Mouse (Mus musculus): ENCODE data around the gene Vcpkmt. TPM values are rescaled to one million over a fixed set of nuclear protein-coding genes. Genes with fewer than 3 reads are reported as not detected.

Vcpkmt gene
- total and polyA plus RNA-seq, 3 experiments, result 18.8 to 43.1 TPM; not detected in 1

- Histone ChIP-seq H3K79me2 (ENCODE audit: control insufficient read depth, insufficient read depth, low read length, poor library complexity) (no peaks in the 10 kb centered on the region), H3K4me3 (ENCODE audit: control insufficient read depth in 1 of 2, insufficient read depth in 1 of 2, low read depth in 2 of 2, low read length in 2 of 2) (no peak overlapping the region), H3K4me1 (ENCODE audit: control insufficient read depth in 1 of 2, insufficient read depth in 2 of 2, low read length in 2 of 2) (peaks cover 9 to 27% of the 10 kb centered on the region in 2 experiments), H3K36me3 (ENCODE audit: control insufficient read depth in 1 of 2, insufficient read depth in 2 of 2, low read length in 2 of 2) (peaks cover 0 to 21% of the 10 kb centered on the region in 2 experiments; a peak in 2 of 4 replicates), H3K27me3 (ENCODE audit: control insufficient read depth in 1 of 2, insufficient read depth in 2 of 2, low read length in 2 of 2) (no peaks in the 10 kb centered on the region), H3K9me3 (replicated peaks; ENCODE audit: insufficient read depth, low read length) (no peaks in the 10 kb centered on the region), H3K27ac (ENCODE audit: control insufficient read depth, low read depth, low read length) (no peak overlapping the region), H3K9ac (ENCODE audit: control insufficient read depth, low read depth, low read length, poor library complexity, severe bottlenecking) (no peak overlapping the region)
- DNase-seq (ENCODE audit: low read depth, low spot score), result no peak
- TF ChIP-seq CTCF (IDR thresholded peaks at IDR 0.05 in 2 of 3, conservative IDR thresholded peaks at IDR 0.05 in 1 of 3; ENCODE audit: control insufficient read depth in 1 of 3, insufficient read depth in 1 of 3, low read depth in 2 of 3, low read length in 3 of 3, poor library complexity in 1 of 3, severe bottlenecking in 1 of 3) (no peak), ZC3H11A (IDR thresholded peaks at IDR 0.05; ENCODE audit: low read depth, low read length) (no peak), MYB (IDR thresholded peaks at IDR 0.05; ENCODE audit: low read depth, low read length) (no peak), RCOR1 (IDR thresholded peaks at IDR 0.05; ENCODE audit: low read depth, low read length) (no peak), MAZ (IDR thresholded peaks at IDR 0.05; ENCODE audit: low read depth, low read length) (no peak), ZKSCAN1 (IDR thresholded peaks at IDR 0.05; ENCODE audit: low read depth, low read length) (no peak), HCFC1 (IDR thresholded peaks at IDR 0.05; ENCODE audit: low read depth, low read length) (no peak), CHD1 (IDR thresholded peaks at IDR 0.05; ENCODE audit: low read depth, low read length) (no peak), USF2 (IDR thresholded peaks at IDR 0.05; ENCODE audit: borderline replicate concordance in 1 of 2, insufficient read depth in 1 of 2, low read depth in 1 of 2, low read length in 2 of 2) (no peak), JUND (IDR thresholded peaks at IDR 0.05; ENCODE audit: low read depth, low read length) (no peak), MAX (IDR thresholded peaks at IDR 0.05; ENCODE audit: low read length) (no peak), TCF12 (IDR thresholded peaks at IDR 0.05; ENCODE audit: low read depth, low read length) (no peak), GATA1 (IDR thresholded peaks at IDR 0.05; ENCODE audit: low read depth, low read length) (no peak)
Observed at GRCm38 (mm10) chr12:69544994-69545393, 37.8 kb downstream of the Vcpkmt start.

GRCm38 (mm10) chr12:69544562-69544961 is 38.3 kb downstream of the Vcpkmt start:
- no peak for DNase-seq (ENCODE audit: low read depth, low spot score)
- no peaks in the 10 kb centered on the region for H3K79me2 ChIP-seq (ENCODE audit: control insufficient read depth, insufficient read depth, low read length, poor library complexity)
- H3K4me1 ChIP-seq (ENCODE audit: control insufficient read depth in 1 of 2, insufficient read depth in 2 of 2, low read length in 2 of 2), result peaks cover 11 to 30% of the 10 kb centered on the region in 2 experiments
- TF ChIP-seq USF1 (IDR thresholded peaks at IDR 0.05; ENCODE audit: low read depth, low read length), result no peak
- no peak overlapping the region for H3K4me3 ChIP-seq (ENCODE audit: control insufficient read depth in 1 of 2, insufficient read depth in 1 of 2, low read depth in 2 of 2, low read length in 2 of 2)
- H3K9me3 ChIP-seq (replicated peaks; ENCODE audit: insufficient read depth, low read length), result no peaks in the 10 kb centered on the region
- H3K27ac ChIP-seq (ENCODE audit: control insufficient read depth, low read depth, low read length), result no peak overlapping the region
- peaks cover 0 to 25% of the 10 kb centered on the region in 2 experiments; a peak in 2 of 4 replicates for H3K36me3 ChIP-seq (ENCODE audit: control insufficient read depth in 1 of 2, insufficient read depth in 2 of 2, low read length in 2 of 2)
- no peak overlapping the region for H3K9ac ChIP-seq (ENCODE audit: control insufficient read depth, low read depth, low read length, poor library complexity, severe bottlenecking)
- H3K27me3 ChIP-seq (ENCODE audit: control insufficient read depth in 1 of 2, insufficient read depth in 2 of 2, low read length in 2 of 2), result no peaks in the 10 kb centered on the region

GRCm38 (mm10) chr12:69542376-69542775 is 40.5 kb downstream of the Vcpkmt start:
- no peak for DNase-seq (ENCODE audit: low read depth, low spot score)
- TF ChIP-seq MAFK (IDR thresholded peaks at IDR 0.05; ENCODE audit: borderline replicate concordance, low read depth, low read length) (no peak), CHD1 (IDR thresholded peaks at IDR 0.05; ENCODE audit: low read depth, low read length) (no peak), CHD2 (IDR thresholded peaks at IDR 0.05; ENCODE audit: low read length) (no peak), ETS1 (IDR thresholded peaks at IDR 0.05; ENCODE audit: low read depth, low read length) (no peak), ZMIZ1 (IDR thresholded peaks at IDR 0.05; ENCODE audit: low read depth, low read length) (no peak), POLR2AphosphoS5 (IDR thresholded peaks at IDR 0.05; ENCODE audit: borderline replicate concordance, low read depth, low read length) (no peak), MAZ (IDR thresholded peaks at IDR 0.05; ENCODE audit: low read depth, low read length) (no peak), RAD21 (IDR thresholded peaks at IDR 0.05; ENCODE audit: low read depth, low read length) (no peak), UBTF (IDR thresholded peaks at IDR 0.05; ENCODE audit: borderline replicate concordance, insufficient read depth, low read depth, low read length) (no peak), ELF1 (IDR thresholded peaks at IDR 0.05; ENCODE audit: low read depth, low read length) (no peak), GABPA (IDR thresholded peaks at IDR 0.05; ENCODE audit: low read depth, low read length) (no peak), TCF12 (IDR thresholded peaks at IDR 0.05; ENCODE audit: low read depth, low read length) (no peak), MEF2A (IDR thresholded peaks at IDR 0.05; ENCODE audit: extremely low read depth, insufficient replicate concordance, low read depth, low read length, poor library complexity, severe bottlenecking) (no peak), TAL1 (IDR thresholded peaks at IDR 0.05; ENCODE audit: low read length) (no peak)
- Histone ChIP-seq H3K9me3 (replicated peaks; ENCODE audit: insufficient read depth, low read length) (no peaks in the 10 kb centered on the region), H3K9ac (ENCODE audit: control insufficient read depth, low read depth, low read length, poor library complexity, severe bottlenecking) (no peak overlapping the region), H3K27me3 (ENCODE audit: control insufficient read depth in 1 of 2, insufficient read depth in 2 of 2, low read length in 2 of 2) (no peaks in the 10 kb centered on the region), H3K4me3 (ENCODE audit: control insufficient read depth in 1 of 2, insufficient read depth in 1 of 2, low read depth in 2 of 2, low read length in 2 of 2) (no peak overlapping the region), H3K36me3 (ENCODE audit: control insufficient read depth in 1 of 2, insufficient read depth in 2 of 2, low read length in 2 of 2) (peaks cover 0 to 33% of the 10 kb centered on the region in 2 experiments; a peak in 2 of 4 replicates), H3K27ac (ENCODE audit: control insufficient read depth, low read depth, low read length) (no peak overlapping the region), H3K79me2 (ENCODE audit: control insufficient read depth, insufficient read depth, low read length, poor library complexity) (no peaks in the 10 kb centered on the region; the same call in 1 of the 2 replicates), H3K4me1 (ENCODE audit: control insufficient read depth in 1 of 2, insufficient read depth in 2 of 2, low read length in 2 of 2) (peaks cover 17 to 47% of the 10 kb centered on the region in 2 experiments)
